Mouse (Mus musculus): ENCODE data around the gene Rasl11b. TPM values are rescaled to one million over a fixed set of nuclear protein-coding genes. Genes with fewer than 3 reads are reported as not detected.

The Rasl11b gene
- polyA plus RNA-seq, 1 experiment from 2014 or later: 176 TPM

DNA sequence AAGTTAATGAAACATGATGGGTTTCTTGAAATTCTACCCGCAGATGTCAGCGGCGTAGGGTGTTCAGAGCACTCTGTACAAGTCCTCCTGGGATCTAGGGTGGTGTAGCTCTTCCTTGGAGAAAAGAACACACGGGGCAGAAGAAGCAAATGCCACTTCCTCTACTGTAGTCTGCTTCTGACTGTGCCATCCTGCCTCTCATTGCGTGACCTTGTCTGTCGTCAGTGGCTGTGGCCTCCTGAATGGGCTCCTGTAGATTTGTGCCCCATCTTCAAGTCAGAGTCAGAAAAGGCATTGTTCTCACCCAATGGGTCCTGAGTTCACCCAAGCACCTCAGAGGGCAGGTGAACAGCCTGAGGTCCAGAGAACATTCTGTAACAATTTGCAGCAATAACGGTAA lies 30.5 kb upstream of the Rasl11b start:
- no peak overlapping the region for H3K9ac ChIP-seq (replicated peaks)
- H3K36me3 ChIP-seq: no peaks in the 10 kb centered on the region
- no peaks in the 10 kb centered on the region for H3K9me3 ChIP-seq
- no peak for ATAC-seq (ENCODE audit: insufficient number of reproducible peaks, insufficient read depth, low FRiP score, low TSS enrichment, low read depth)
- no peak overlapping the region for H3K27ac ChIP-seq
- H3K4me3 ChIP-seq (replicated peaks): no peak overlapping the region
- peaks cover 48% of the 10 kb centered on the region for H3K4me1 ChIP-seq (replicated peaks)
- no peaks in the 10 kb centered on the region for H3K27me3 ChIP-seq
- H3K4me2 ChIP-seq: no peak overlapping the region
- 87% methylated on average over 7 of the region's 7 CpGs for WGBS

DNA sequence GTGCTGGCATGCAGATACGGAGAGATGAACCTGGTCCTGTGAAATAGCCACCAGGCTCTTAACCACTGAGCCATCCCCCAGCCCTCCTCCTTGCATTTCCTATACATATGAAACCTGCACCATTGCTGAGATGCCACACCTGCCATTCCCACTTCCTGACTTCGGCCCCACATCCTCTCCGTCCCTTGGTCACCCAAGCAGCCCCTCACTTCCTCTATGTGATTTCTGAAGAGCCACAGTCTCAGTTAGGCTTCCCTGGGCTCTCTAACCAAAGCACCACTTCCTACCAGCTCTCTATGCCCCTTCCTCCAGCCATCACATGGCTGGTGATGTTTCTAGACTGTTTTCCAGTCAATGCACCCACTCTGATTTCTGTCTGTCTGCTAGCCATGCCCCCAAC lies 28.4 kb upstream of the Rasl11b start:
- no peaks in the 10 kb centered on the region for H3K9me3 ChIP-seq
- no peak overlapping the region for H3K4me2 ChIP-seq
- no peaks in the 10 kb centered on the region for H3K27me3 ChIP-seq
- H3K4me3 ChIP-seq (replicated peaks): no peak overlapping the region
- no peak overlapping the region for H3K9ac ChIP-seq (replicated peaks)
- 84% methylated on average over 3 of the region's 3 CpGs for WGBS
- H3K27ac ChIP-seq: no peak overlapping the region
- no peaks in the 10 kb centered on the region for H3K36me3 ChIP-seq
- ATAC-seq (ENCODE audit: insufficient number of reproducible peaks, insufficient read depth, low FRiP score, low TSS enrichment, low read depth): no peak
- H3K4me1 ChIP-seq (replicated peaks): peaks cover 31% of the 10 kb centered on the region

DNA sequence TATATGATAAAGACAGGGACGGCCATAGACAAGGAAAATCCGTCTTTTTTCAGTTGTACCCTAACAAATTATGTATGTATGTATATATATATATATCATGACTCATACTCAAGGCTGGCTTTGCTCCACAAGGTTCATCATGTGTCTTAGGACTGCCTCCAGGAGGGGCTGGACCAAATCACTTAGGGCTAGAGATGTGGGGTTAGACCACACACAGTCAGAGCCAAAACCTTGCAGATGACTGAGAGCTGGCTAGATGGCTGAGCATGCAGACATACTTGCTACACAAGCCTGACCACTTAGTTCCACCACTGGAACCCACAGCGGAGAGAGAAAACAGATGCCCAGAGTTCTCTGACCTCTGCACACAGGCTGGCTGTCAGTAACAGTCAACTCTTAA lies 27.0 kb upstream of the Rasl11b start:
- H3K4me2 ChIP-seq: no peak overlapping the region
- H3K36me3 ChIP-seq: no peaks in the 10 kb centered on the region
- H3K27ac ChIP-seq: no peak overlapping the region
- H3K4me3 ChIP-seq (replicated peaks): no peak overlapping the region
- H3K9me3 ChIP-seq: no peaks in the 10 kb centered on the region
- no peak overlapping the region for H3K9ac ChIP-seq (replicated peaks)
- no peaks in the 10 kb centered on the region for H3K27me3 ChIP-seq
- no peak for ATAC-seq (ENCODE audit: insufficient number of reproducible peaks, insufficient read depth, low FRiP score, low TSS enrichment, low read depth)
- 83% methylated on average over 3 of the region's 3 CpGs for WGBS
- H3K4me1 ChIP-seq (replicated peaks): peaks cover 34% of the 10 kb centered on the region

DNA sequence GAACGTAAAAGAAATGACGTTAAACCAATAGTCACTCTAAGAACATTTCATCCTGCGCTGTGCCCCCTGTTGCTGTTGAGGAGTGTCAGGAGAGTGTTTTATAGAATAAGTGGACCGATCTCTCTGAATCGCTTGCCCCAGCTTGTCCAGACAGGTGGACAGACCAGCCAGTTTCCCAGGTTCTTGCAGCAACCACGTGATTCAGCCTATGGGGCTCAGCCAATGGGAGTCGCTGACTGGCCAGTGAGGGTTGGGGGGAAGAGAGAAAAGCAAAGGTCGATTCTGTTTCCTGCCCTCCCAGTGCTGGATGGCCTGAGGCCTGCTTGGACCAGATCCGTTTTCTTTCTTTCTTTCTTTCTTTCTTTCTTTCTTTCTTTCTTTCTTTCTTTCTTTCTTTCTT lies 23.3 kb upstream of the Rasl11b start:
- Histone ChIP-seq H3K27ac (peak overlapping the region; percentile 91), H3K9ac (replicated peaks) (no peak overlapping the region), H3K36me3 (no peaks in the 10 kb centered on the region), H3K9me3 (no peaks in the 10 kb centered on the region), H3K4me1 (replicated peaks) (peaks cover 65% of the 10 kb centered on the region), H3K4me2 (no peak overlapping the region), H3K27me3 (no peaks in the 10 kb centered on the region), H3K4me3 (replicated peaks) (no peak overlapping the region)
- ATAC-seq (ENCODE audit: insufficient number of reproducible peaks, insufficient read depth, low FRiP score, low TSS enrichment, low read depth): no peak
- 67% methylated on average over 9 of the region's 9 CpGs for WGBS

DNA sequence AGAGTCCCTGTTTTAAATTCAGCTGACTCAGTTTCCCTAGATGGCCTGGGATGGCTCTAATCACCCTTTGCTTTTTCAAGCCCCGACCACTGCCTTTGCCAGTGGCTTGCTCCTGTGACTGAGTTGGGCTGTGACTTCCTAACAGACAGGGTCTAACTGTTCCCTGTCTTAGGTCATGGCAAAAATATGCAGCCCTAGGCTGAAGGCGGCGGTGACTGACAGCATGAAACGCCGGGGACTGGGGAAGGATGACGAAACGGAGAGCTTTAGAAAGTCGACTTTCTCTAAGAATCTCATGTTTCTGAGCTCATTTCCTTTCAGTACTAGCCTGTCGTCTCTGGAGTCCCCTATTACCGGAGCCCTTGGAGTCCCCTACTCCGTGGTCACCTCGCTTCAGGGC lies 22.9 kb upstream of the Rasl11b start:
- Histone ChIP-seq H3K9ac (replicated peaks) (no peak overlapping the region), H3K4me2 (peak overlapping the region; percentile 21; the same call in 1 of the 2 replicates)
- ATAC-seq (ENCODE audit: insufficient number of reproducible peaks, insufficient read depth, low FRiP score, low TSS enrichment, low read depth): no peak

DNA sequence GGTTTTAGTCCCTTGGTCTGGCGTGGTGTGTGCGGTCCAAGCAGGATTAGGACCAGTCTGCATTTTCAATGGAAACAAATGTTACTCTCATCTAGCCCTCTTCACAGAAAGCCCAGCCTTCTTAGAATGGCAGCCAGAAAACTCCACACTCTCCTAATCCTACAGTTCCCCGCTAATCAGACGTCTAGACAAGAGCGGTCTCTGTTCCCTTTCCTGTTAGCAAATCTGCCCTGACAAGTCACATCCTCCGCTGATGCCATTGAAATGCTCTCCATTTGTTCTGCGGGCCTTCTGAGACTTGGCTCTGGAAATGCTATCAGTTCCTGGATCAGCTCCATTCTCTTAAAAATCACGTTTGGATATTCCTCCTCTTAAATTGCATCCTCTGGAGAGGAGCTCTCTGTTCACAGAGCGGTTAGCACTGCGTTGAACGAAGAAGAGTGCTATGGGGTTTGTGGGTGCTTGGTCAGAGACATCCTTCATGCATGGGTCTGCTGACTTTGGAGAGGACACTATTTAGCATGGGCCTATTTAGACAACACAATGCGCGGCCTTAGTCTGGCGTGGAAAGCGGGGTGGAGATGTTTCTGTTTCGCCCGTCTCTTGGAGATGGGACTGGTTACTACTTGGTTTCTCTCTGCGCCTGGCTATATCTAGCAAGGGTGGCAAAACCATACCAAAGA lies 21.8 kb upstream of the Rasl11b start:
- ATAC-seq (ENCODE audit: insufficient number of reproducible peaks, insufficient read depth, low FRiP score, low TSS enrichment, low read depth): no peak
- 65% methylated on average over 18 of the region's 18 CpGs for WGBS
- Histone ChIP-seq H3K27ac (peak overlapping the region; percentile 91), H3K36me3 (no peaks in the 10 kb centered on the region), H3K27me3 (no peaks in the 10 kb centered on the region), H3K4me3 (replicated peaks) (no peak overlapping the region), H3K9me3 (no peaks in the 10 kb centered on the region), H3K9ac (replicated peaks) (no peak overlapping the region), H3K4me2 (no peak overlapping the region), H3K4me1 (replicated peaks) (peaks cover 66% of the 10 kb centered on the region)

More for the DNA sequence above, 22.9 kb upstream of the Rasl11b start:
- Histone ChIP-seq H3K27ac (peak overlapping the region; percentile 91), H3K36me3 (no peaks in the 10 kb centered on the region), H3K4me1 (replicated peaks) (peaks cover 69% of the 10 kb centered on the region), H3K9me3 (no peaks in the 10 kb centered on the region), H3K27me3 (no peaks in the 10 kb centered on the region), H3K4me3 (replicated peaks) (no peak overlapping the region)
- 49% methylated on average over 12 of the region's 12 CpGs for WGBS

DNA sequence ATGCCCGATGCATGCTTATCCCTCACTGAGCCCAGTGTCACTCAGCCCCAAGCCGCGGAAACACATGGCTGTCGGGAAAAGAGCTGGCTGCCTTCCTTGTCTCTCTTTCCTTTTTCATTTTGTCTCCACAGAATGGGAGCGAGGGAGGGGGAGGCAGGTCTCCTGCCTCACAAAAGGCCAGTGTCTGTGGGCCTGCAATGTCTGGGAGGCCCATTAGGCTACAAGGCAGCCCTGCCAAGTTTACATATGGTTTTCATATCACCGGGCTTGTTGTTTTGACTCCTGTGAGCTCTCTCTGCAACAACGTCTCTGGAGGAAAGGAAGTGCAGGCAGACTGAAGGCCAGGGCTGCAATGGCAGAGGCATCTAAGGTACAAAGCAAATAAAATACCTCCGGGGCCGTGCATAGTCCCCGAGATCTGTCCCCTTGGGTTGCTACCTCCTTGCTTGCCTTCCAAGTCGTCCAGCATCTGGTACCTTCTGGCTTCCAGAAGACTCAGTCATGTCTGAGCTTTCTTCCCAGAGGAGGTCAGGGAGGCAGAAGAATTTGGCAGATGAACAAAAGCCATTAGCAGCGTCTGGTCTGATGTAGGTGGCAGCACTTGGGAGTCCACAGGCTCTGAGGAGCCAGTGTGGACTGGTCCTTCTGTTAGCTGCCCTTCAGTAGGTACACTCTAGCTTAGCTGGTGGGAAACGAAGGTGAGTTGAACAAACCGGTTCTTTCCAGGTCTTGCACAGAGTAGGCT lies 19.4 kb upstream of the Rasl11b start:
- Histone ChIP-seq H3K9ac (replicated peaks) (no peak overlapping the region), H3K36me3 (no peaks in the 10 kb centered on the region), H3K4me1 (replicated peaks) (peaks cover 77% of the 10 kb centered on the region), H3K27ac (peak overlapping the region; percentile 97), H3K9me3 (no peaks in the 10 kb centered on the region), H3K27me3 (no peaks in the 10 kb centered on the region), H3K4me3 (replicated peaks) (0 out of 2 replicates have a peak overlapping the region, but pooled peaks have one; percentile 7), H3K4me2 (peak overlapping the region; percentile 25)
- 28% methylated on average over 14 of the region's 14 CpGs for WGBS
- peak; percentile 77 for ATAC-seq (ENCODE audit: insufficient number of reproducible peaks, insufficient read depth, low FRiP score, low TSS enrichment, low read depth)

DNA sequence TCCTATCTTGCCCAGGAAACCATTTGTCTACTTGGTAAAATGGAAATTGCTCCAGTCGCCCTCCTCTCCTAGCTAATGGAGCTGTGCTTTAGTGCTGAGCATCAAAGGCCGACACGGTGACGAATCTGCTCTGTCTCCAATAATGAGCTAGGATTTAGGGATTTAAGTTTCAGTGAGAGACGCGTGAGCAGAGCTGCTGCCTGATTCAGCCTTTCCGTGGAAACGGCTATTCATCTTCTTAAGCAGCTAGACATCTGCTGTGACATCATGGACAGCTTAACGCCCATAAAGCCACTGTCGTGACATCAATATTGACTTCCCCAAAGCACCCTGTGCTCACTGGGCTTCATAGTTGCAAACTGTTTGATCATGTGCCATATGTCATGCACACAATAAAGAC lies 14.9 kb upstream of the Rasl11b start:
- Histone ChIP-seq H3K27me3 (no peaks in the 10 kb centered on the region), H3K9ac (replicated peaks) (no peak overlapping the region), H3K27ac (no peak overlapping the region), H3K9me3 (no peaks in the 10 kb centered on the region), H3K4me1 (replicated peaks) (peaks cover 67% of the 10 kb centered on the region), H3K4me3 (replicated peaks) (no peak overlapping the region), H3K36me3 (no peaks in the 10 kb centered on the region), H3K4me2 (no peak overlapping the region)
- no peak for ATAC-seq (ENCODE audit: insufficient number of reproducible peaks, insufficient read depth, low FRiP score, low TSS enrichment, low read depth)
- 24% methylated on average over 10 of the region's 10 CpGs for WGBS

DNA sequence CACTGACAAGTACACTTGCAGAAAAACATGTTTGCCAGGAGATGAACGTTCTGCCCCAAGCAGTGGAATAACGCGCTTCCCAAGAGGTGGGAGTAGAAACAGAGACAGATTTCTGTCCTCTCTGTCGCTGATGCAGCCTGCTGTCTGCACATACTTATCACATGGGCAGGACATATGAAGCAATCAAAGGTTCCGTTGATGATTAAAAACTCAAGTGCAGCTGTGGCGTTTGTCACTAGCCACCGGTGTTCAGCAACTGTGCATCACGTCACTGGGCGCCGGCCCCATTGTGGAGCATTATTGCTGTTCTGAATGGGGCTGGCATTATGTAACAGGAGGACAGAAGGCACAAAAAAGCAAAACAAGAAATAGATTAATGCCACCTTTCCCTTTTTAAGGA lies 12.0 kb upstream of the Rasl11b start:
- 69% methylated on average over 10 of the region's 10 CpGs for WGBS
- H3K27ac ChIP-seq: no peak overlapping the region
- H3K27me3 ChIP-seq: no peaks in the 10 kb centered on the region
- no peak for ATAC-seq (ENCODE audit: insufficient number of reproducible peaks, insufficient read depth, low FRiP score, low TSS enrichment, low read depth)
- no peak overlapping the region for H3K4me2 ChIP-seq
- H3K4me3 ChIP-seq (replicated peaks): no peak overlapping the region
- peaks cover 51% of the 10 kb centered on the region for H3K4me1 ChIP-seq (replicated peaks)
- no peaks in the 10 kb centered on the region for H3K9me3 ChIP-seq
- no peak overlapping the region for H3K9ac ChIP-seq (replicated peaks)
- H3K36me3 ChIP-seq: no peaks in the 10 kb centered on the region

DNA sequence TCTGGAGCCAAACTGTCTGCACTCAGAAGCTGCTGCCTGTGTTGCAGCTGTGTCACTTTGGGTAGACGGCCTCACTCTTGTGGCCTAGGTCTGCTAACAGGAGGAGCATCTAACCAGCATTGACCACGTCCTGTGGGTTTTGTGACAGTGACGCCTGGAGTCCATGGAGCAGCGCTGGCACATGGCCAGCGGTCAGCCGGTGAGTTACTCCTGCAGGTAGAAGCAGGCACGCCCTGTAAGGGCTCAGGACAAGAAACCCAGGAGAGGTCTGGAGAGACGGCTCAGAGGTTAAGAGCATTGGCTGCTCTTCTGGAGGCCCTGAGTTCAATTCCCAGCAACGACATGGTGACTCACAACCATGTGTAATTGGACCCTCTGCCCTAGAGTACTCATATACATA lies 10.5 kb upstream of the Rasl11b start:
- Histone ChIP-seq H3K27ac (0 out of 2 replicates have a peak overlapping the region, but pooled peaks have one; percentile 7), H3K4me3 (replicated peaks) (no peak overlapping the region), H3K4me2 (no peak overlapping the region), H3K27me3 (no peaks in the 10 kb centered on the region), H3K9ac (replicated peaks) (no peak overlapping the region), H3K9me3 (no peaks in the 10 kb centered on the region), H3K36me3 (no peaks in the 10 kb centered on the region), H3K4me1 (replicated peaks) (peaks cover 45% of the 10 kb centered on the region)
- no peak for ATAC-seq (ENCODE audit: insufficient number of reproducible peaks, insufficient read depth, low FRiP score, low TSS enrichment, low read depth)
- WGBS: 69% methylated on average over 9 of the region's 9 CpGs

DNA sequence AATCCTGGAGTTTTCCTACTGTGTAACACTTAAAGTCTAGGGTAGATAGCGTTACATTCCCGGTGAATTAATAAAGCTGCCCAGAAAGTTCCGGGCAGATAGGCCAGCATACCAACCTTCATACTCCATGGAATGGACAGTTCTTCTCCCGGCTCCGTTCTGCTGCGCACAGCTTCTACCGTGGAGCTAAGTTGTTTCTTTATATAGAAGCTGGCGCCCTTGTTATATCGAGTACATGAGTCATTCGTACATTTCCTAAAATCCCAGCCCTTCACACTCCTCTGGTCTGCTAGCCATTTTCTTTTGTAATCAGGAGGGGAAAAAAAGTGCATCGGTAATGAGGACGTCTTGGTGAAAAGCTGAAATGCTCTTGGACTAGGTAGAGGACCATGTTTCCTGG lies 7.0 kb upstream of the Rasl11b start:
- WGBS: 91% methylated on average over 12 of the region's 12 CpGs
- H3K36me3 ChIP-seq: no peaks in the 10 kb centered on the region
- no peak overlapping the region for H3K4me2 ChIP-seq
- no peak overlapping the region for H3K4me3 ChIP-seq (replicated peaks)
- peaks cover 45% of the 10 kb centered on the region for H3K4me1 ChIP-seq (replicated peaks)
- no peak for ATAC-seq (ENCODE audit: insufficient number of reproducible peaks, insufficient read depth, low FRiP score, low TSS enrichment, low read depth)
- H3K9me3 ChIP-seq: no peaks in the 10 kb centered on the region
- no peaks in the 10 kb centered on the region for H3K27me3 ChIP-seq
- H3K27ac ChIP-seq: no peak overlapping the region
- no peak overlapping the region for H3K9ac ChIP-seq (replicated peaks)
